Mouse (Mus musculus) C2C12 (cell line): ENCODE measurements around the gene Rassf3. TPM values are rescaled to one million over a fixed set of nuclear protein-coding genes. Genes with fewer than 3 reads are reported as not detected.

Experiments used
- H3K27me3 ChIP-seq: one replicate; pipeline ENCODE4 v1.6.1; 2011; ENCODE audit not compliant: control insufficient read depth, insufficient read depth, insufficient read length
- H3K36me3 ChIP-seq: one replicate; pipeline ENCODE4 v1.6.1; 2011; ENCODE audit not compliant: control insufficient read depth, insufficient read depth
- H3K4me3 ChIP-seq: one replicate; pipeline ENCODE4 v1.5.1; 2011; ENCODE audit warnings: mild to moderate bottlenecking, control low read depth; ENCODE audit not compliant: poor library complexity, insufficient read depth, severe bottlenecking
- H3K79me2 ChIP-seq: one replicate; pipeline ENCODE4 v1.6.1; 2011; ENCODE audit not compliant: control insufficient read depth, insufficient read depth
- H3K79me3 ChIP-seq: one replicate; pipeline ENCODE4 v1.6.1; 2011; ENCODE audit warnings: low read depth, control low read depth
- H3ac ChIP-seq: one replicate; pipeline ENCODE3; 2011; ENCODE audit warnings: low read depth; ENCODE audit not compliant: control insufficient read depth, insufficient read length
- CEBPB ChIP-seq: IDR thresholded peaks from one replicate; pipeline ENCODE4 v1.6.1; 2011; ENCODE audit warnings: low read depth, mild to moderate bottlenecking, control low read depth, moderate library complexity
- CTCF ChIP-seq: IDR thresholded peaks from one replicate; pipeline ENCODE4 v1.5.1; 2011; ENCODE audit not compliant: control insufficient read depth, insufficient read depth, insufficient read length
- FOSL1 ChIP-seq: IDR thresholded peaks from one replicate; pipeline ENCODE4 v1.8.0; 2011; ENCODE audit warnings: mild to moderate bottlenecking, low read length; ENCODE audit not compliant: poor library complexity, insufficient read depth, severe bottlenecking
- MAX ChIP-seq: IDR thresholded peaks from one replicate; pipeline ENCODE4 v1.6.1; 2011; ENCODE audit warnings: mild to moderate bottlenecking, control low read depth
- MYOD1 ChIP-seq: IDR thresholded peaks from one replicate; pipeline ENCODE4 v1.6.1; 2011; ENCODE audit warnings: low read depth; ENCODE audit not compliant: control insufficient read depth, insufficient read length
- MYOG ChIP-seq: IDR thresholded peaks from one replicate; pipeline ENCODE4 v1.6.1; 2011; ENCODE audit not compliant: control insufficient read depth, insufficient read length; ENCODE audit errors: extremely low read depth
- USF1 ChIP-seq: IDR thresholded peaks from one replicate; pipeline ENCODE4 v1.6.1; 2011; ENCODE audit warnings: low read depth, mild to moderate bottlenecking, control low read depth, moderate library complexity
- polyA plus RNA-seq: library from polyadenylated mRNA; unstranded; fragments of >200 nt; fragmentation: generic; extraction: Trizol; gene quantifications from one replicate; pipeline ENCODE4 v1.2.1, GENCODE M21; 2012; ENCODE audit warnings: missing spikeins

The Rassf3 gene
- polyA plus RNA-seq, 1 experiment, result 8.9 TPM

- H3K4me3 ChIP-seq, result no peak overlapping the region
- H3K27me3 ChIP-seq, result no peaks in the 10 kb centered on the region
- peaks cover 4% of the 10 kb centered on the region for H3K79me3 ChIP-seq
- no peaks in the 10 kb centered on the region for H3K36me3 ChIP-seq
- no peak overlapping the region for H3ac ChIP-seq
- no peaks in the 10 kb centered on the region for H3K79me2 ChIP-seq
- TF ChIP-seq MYOD1, result no peak
- no peak for TF ChIP-seq MYOG
Measured at GRCm38 (mm10) chr10:121443791-121444190, 32.4 kb downstream of the Rassf3 start.

DNA sequence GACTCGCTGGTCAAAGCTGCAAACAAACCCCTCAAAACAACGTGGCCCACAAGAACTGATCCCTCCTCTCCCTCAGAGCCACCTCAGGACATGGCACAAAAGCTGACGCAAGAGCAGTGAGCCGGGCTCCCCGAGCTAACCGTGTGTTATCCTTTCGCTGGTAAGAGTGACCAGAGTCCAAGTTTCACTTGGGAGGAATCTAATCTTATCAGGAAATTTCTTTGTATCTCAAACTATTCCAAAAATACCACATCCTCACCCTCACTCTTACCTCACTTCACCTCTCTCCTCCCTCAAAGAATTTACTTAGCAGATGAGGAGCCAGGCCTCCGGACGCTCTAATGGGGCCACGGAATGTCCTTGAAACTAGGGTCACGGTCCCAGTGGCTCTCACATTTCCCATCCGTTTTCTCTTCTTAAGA is 36.8 kb downstream of the Rassf3 start:
- H3K4me3 ChIP-seq, result no peak overlapping the region
- no peaks in the 10 kb centered on the region for H3K27me3 ChIP-seq
- no peak overlapping the region for H3ac ChIP-seq
- H3K79me3 ChIP-seq, result peaks cover 4% of the 10 kb centered on the region
- H3K36me3 ChIP-seq, result no peaks in the 10 kb centered on the region
- no peak for TF ChIP-seq MYOG
- TF ChIP-seq MYOD1, result no peak
- no peaks in the 10 kb centered on the region for H3K79me2 ChIP-seq

DNA sequence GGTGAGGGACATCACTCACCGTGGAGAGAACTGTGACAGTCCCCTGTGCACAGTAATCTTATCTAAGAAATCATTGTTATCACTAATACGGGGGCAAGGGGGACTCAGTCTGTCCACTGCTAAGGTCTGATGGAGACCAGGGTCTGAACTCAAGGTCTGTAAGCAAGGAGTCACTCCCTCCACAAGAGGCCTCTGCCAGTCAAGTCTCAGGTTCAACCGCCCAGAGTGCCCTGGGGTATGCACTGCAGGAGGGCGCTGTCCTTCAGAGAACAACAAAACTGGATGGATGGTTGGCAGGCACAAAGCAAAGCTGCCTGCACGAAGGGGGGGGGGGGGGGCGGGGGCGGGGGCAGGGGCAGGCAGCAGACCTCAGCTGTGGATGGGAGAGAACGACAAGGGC is 38.0 kb downstream of the Rassf3 start:
- Histone ChIP-seq H3K36me3 (no peaks in the 10 kb centered on the region), H3ac (no peak overlapping the region), H3K27me3 (no peaks in the 10 kb centered on the region), H3K4me3 (no peak overlapping the region), H3K79me3 (no peaks in the 10 kb centered on the region), H3K79me2 (no peaks in the 10 kb centered on the region)
- TF ChIP-seq MYOG, result no peak
- TF ChIP-seq FOSL1, result no peak
- no peak for TF ChIP-seq USF1
- TF ChIP-seq MAX, result no peak
- TF ChIP-seq CTCF, result no peak
- no peak for TF ChIP-seq CEBPB
- no peak for TF ChIP-seq MYOD1

- Histone ChIP-seq H3K36me3 (no peaks in the 10 kb centered on the region), H3ac (no peak overlapping the region), H3K79me2 (no peaks in the 10 kb centered on the region), H3K27me3 (no peaks in the 10 kb centered on the region), H3K79me3 (no peaks in the 10 kb centered on the region), H3K4me3 (no peak overlapping the region)
- no peak for TF ChIP-seq CTCF
- TF ChIP-seq MYOG, result no peak
- TF ChIP-seq USF1, result no peak
- no peak for TF ChIP-seq MAX
- no peak for TF ChIP-seq CEBPB
Measured at GRCm38 (mm10) chr10:121436693-121437092, 39.5 kb downstream of the Rassf3 start.

GRCm38 (mm10) chr10:121436258-121436645 is 39.9 kb downstream of the Rassf3 start:
- H3K27me3 ChIP-seq, result no peaks in the 10 kb centered on the region
- H3K4me3 ChIP-seq, result no peak overlapping the region
- TF ChIP-seq MYOD1 (no peak), FOSL1 (no peak), CTCF (no peak)
- H3ac ChIP-seq, result no peak overlapping the region
- H3K79me2 ChIP-seq, result no peaks in the 10 kb centered on the region
- no peaks in the 10 kb centered on the region for H3K36me3 ChIP-seq
- no peaks in the 10 kb centered on the region for H3K79me3 ChIP-seq

DNA sequence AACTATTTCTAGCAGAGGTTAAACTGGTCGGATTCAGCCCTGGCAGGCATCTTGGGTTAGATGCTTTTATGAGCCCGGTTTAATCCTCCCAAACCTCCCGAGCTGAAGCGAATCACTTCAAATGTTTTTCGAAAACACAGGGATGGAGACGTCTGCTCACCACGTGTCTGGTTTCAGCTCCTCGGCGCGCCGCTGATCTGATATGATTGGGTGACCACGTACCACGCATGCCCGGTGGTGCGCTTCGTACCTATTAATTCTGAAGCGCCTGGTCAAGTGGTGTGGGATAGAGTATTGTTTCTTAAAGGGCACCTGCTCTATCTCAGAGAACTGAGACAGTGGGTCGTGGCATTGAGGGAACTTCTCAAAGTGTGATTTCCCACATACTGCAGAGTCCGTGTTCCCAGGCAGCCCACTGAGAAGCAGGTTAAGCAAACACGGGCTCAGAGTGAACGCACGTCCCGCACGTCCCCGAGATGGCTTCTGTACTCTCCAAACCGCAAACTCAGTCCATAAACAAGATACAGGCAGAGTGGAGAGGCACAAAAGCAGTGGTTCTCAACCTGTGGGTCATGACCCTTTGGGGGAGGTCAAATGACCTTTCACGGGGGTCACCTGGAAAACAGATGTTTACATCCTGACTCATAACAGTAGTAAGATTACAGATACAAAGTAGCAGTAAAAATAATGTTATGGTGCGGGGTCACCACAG is 40.4 kb downstream of the Rassf3 start:
- Histone ChIP-seq H3K79me2 (no peaks in the 10 kb centered on the region), H3ac (no peak overlapping the region), H3K27me3 (no peaks in the 10 kb centered on the region), H3K79me3 (peaks cover 2% of the 10 kb centered on the region), H3K4me3 (no peak overlapping the region), H3K36me3 (no peaks in the 10 kb centered on the region)
- TF ChIP-seq CEBPB, result no peak
- TF ChIP-seq MYOG, result no peak
- no peak for TF ChIP-seq CTCF
- TF ChIP-seq MAX, result no peak
- no peak for TF ChIP-seq FOSL1
- no peak for TF ChIP-seq USF1
- TF ChIP-seq MYOD1, result no peak

DNA sequence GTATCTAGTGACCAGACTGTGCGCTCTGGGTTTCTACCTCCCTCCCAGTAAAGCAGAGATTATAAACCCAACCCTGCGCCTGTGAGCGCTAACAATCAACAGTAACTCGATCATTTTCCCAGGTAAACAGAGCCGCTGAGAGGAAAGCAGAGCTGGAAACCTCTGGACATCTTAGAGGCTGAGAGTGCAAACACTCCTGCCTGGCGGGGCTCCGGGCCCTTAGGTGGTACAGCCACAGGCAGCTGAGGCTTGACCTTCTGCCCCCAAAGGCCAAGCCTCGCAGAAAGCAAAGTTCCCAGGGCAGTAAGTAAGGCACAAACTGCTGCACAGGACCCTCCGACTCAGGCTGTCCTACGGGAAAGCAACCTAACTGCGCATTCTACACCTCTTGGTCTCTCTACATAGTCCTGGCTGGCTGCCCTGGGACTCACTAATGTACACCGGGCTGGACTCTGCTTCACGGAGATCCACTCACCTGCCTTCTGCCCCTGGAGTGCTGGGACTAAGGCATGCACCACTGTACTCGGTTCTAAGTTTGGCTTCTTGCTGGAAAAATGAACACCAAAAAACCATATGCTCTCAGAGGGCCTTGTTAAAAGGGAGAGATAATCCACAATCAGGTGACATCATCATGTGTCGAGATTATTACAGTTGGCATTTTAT is 41.6 kb downstream of the Rassf3 start:
- TF ChIP-seq USF1 (no peak), CEBPB (no peak), MYOG (no peak), MAX (no peak), FOSL1 (no peak), CTCF (no peak), MYOD1 (no peak)
- Histone ChIP-seq H3K27me3 (no peaks in the 10 kb centered on the region), H3K36me3 (no peaks in the 10 kb centered on the region)

More for the DNA sequence above, 41.6 kb downstream of the Rassf3 start:
- Histone ChIP-seq H3ac (no peak overlapping the region), H3K79me2 (no peaks in the 10 kb centered on the region), H3K79me3 (peaks cover 2% of the 10 kb centered on the region), H3K4me3 (no peak overlapping the region)
